Mouse (Mus musculus): ENCODE results near the gene Myo7a. TPM values are rescaled to one million over a fixed set of nuclear protein-coding genes. Genes with fewer than 3 reads are reported as not detected.

The Myo7a gene
- polyA plus RNA-seq, 1 experiment: 3.3 TPM

Other genes with a start within 250 kb of the Myo7a start
- gene Gdpd4, start 199.6 kb downstream of the Myo7a start, polyA plus RNA-seq (2012; ENCODE audit: insufficient read depth, insufficient read length, missing spikeins): not detected in 2 replicates
- gene Omp, start 26.0 kb upstream of the Myo7a start, polyA plus RNA-seq (2012; ENCODE audit: insufficient read depth, insufficient read length, missing spikeins): not detected in 2 replicates
- gene Capn5, start 58.8 kb upstream of the Myo7a start, polyA plus RNA-seq (2012; ENCODE audit: insufficient read depth, insufficient read length, missing spikeins): 1.5 and 1.8 TPM in 2 replicates
- not detected in 2 replicates for gene B3gnt6, start 80.0 kb upstream of the Myo7a start, polyA plus RNA-seq (2012; ENCODE audit: insufficient read depth, insufficient read length, missing spikeins)
- 5.4 and 7.8 TPM in 2 replicates for gene Acer3, start 201.7 kb upstream of the Myo7a start, polyA plus RNA-seq (2012; ENCODE audit: insufficient read depth, insufficient read length, missing spikeins)
- 25.7 and 31.5 TPM in 2 replicates for gene Tsku, start 241.8 kb upstream of the Myo7a start, polyA plus RNA-seq (2012; ENCODE audit: insufficient read depth, insufficient read length, missing spikeins)

All from brown adipose tissue, adult 24 weeks (tissue).